Mouse (Mus musculus) lung, embryonic 15.5 days (tissue): ENCODE results near the gene Npw. TPM values are rescaled to one million over a fixed set of nuclear protein-coding genes. Genes with fewer than 3 reads are reported as not detected.

Experiments
- ATAC-seq: fragments of 200-750 bp; cut with Nextera tagmentation; 2 replicates; pipeline ENCODE4 v1.8.0; 2017; ENCODE audit warnings: moderate number of reproducible peaks, borderline replicate concordance; ENCODE audit not compliant: low FRiP score, low TSS enrichment; ENCODE audit errors: extremely low read depth
- H3K27ac ChIP-seq: fragments of 300-500 bp; sonication (generic); 2 replicates; pipeline ENCODE4 v1.5.1; 2015; ENCODE audit warnings: moderate library complexity, mild to moderate bottlenecking, inconsistent platforms
- H3K27me3 ChIP-seq: fragments of 300-500 bp; sonication (generic); 2 replicates; pipeline ENCODE4 v1.6.1; 2015; ENCODE audit warnings: inconsistent platforms
- H3K36me3 ChIP-seq: fragments of 300-500 bp; sonication (generic); 2 replicates; pipeline ENCODE4 v1.6.1; 2015; ENCODE audit warnings: inconsistent platforms
- H3K4me1 ChIP-seq: fragments of 300-500 bp; sonication (generic); 2 replicates; pipeline ENCODE4 v1.6.1; 2015; ENCODE audit warnings: inconsistent platforms
- H3K4me2 ChIP-seq: fragments of 300-500 bp; sonication (generic); 2 replicates; pipeline ENCODE4 v1.6.1; 2015; ENCODE audit warnings: inconsistent platforms, mild to moderate bottlenecking, moderate library complexity
- H3K4me3 ChIP-seq: fragments of 300-500 bp; sonication (generic); 2 replicates; pipeline ENCODE4 v1.5.1; 2015; ENCODE audit warnings: mild to moderate bottlenecking, inconsistent platforms
- H3K9ac ChIP-seq: fragments of 300-500 bp; sonication (generic); 2 replicates; pipeline ENCODE4 v1.6.1; 2015; ENCODE audit warnings: inconsistent platforms
- H3K9me3 ChIP-seq: fragments of 300-500 bp; sonication (generic); 2 replicates; pipeline ENCODE4 v1.6.1; 2016; ENCODE audit warnings: inconsistent platforms
- WGBS: fragments of 180-500 bp; shearing (Covaris S2); methylation state at CpG from one replicate; pipeline ENCODE4 v1.1.7; 2015; 5-methylcytosine and 5-hydroxymethylcytosine counted together
- polyA plus RNA-seq: library from polyadenylated mRNA; unstranded; fragments of >200 nt; fragmentation: Nextera tagmentation; extraction: Ambion mirVana; gene quantifications from 2 replicates; pipeline ENCODE4 v1.2.1, GENCODE M21; 2015

The Npw gene
- polyA plus RNA-seq, 1 experiment from 2014 or later: 2.1 TPM

- Histone ChIP-seq H3K27ac (peak overlapping the region; percentile 81), H3K4me3 (no peak overlapping the region), H3K27me3 (no peaks in the 10 kb centered on the region), H3K4me1 (peaks cover 29% of the 10 kb centered on the region), H3K9me3 (no peaks in the 10 kb centered on the region), H3K36me3 (peaks cover 23% of the 10 kb centered on the region; the same call in 1 of the 2 replicates), H3K9ac (no peak overlapping the region; the same call in 1 of the 2 replicates), H3K4me2 (no peak overlapping the region)
- peak; percentile 85 for ATAC-seq
- WGBS: 48% methylated on average over 9 of the region's 9 CpGs
Measured at GRCm38 (mm10) chr17:24638840-24639239, 19.4 kb downstream of the Npw start.

- Histone ChIP-seq H3K4me3 (no peak overlapping the region), H3K9ac (no peak overlapping the region), H3K36me3 (peaks cover 23% of the 10 kb centered on the region; the same call in 1 of the 2 replicates), H3K27ac (peak overlapping the region; percentile 64), H3K4me2 (no peak overlapping the region), H3K27me3 (no peaks in the 10 kb centered on the region), H3K9me3 (no peaks in the 10 kb centered on the region), H3K4me1 (peaks cover 29% of the 10 kb centered on the region)
- WGBS: 73% methylated on average over 4 of the region's 4 CpGs
- no peak for ATAC-seq
Measured at GRCm38 (mm10) chr17:24638214-24638613, 20.0 kb downstream of the Npw start.

- no peaks in the 10 kb centered on the region for H3K27me3 ChIP-seq
- peaks cover 36% of the 10 kb centered on the region for H3K4me1 ChIP-seq
- H3K9me3 ChIP-seq: no peaks in the 10 kb centered on the region
- peaks cover 20% of the 10 kb centered on the region; the same call in 1 of the 2 replicates for H3K36me3 ChIP-seq
- H3K9ac ChIP-seq: no peak overlapping the region
- 60% methylated on average over 5 of the region's 5 CpGs for WGBS
- H3K4me2 ChIP-seq: no peak overlapping the region
- no peak overlapping the region for H3K27ac ChIP-seq
- no peak overlapping the region for H3K4me3 ChIP-seq
- no peak for ATAC-seq
Measured at GRCm38 (mm10) chr17:24636781-24637481, 21.3 kb downstream of the Npw start.

GRCm38 (mm10) chr17:24635694-24636093 is 22.6 kb downstream of the Npw start:
- WGBS: 93% methylated on average over 5 of the region's 5 CpGs
- no peak for ATAC-seq
- H3K36me3 ChIP-seq: peaks cover 13% of the 10 kb centered on the region; the same call in 1 of the 2 replicates
- H3K4me3 ChIP-seq: no peak overlapping the region
- no peaks in the 10 kb centered on the region for H3K27me3 ChIP-seq
- no peaks in the 10 kb centered on the region for H3K9me3 ChIP-seq
- H3K9ac ChIP-seq: no peak overlapping the region
- no peak overlapping the region for H3K4me2 ChIP-seq
- H3K4me1 ChIP-seq: peaks cover 42% of the 10 kb centered on the region
- no peak overlapping the region for H3K27ac ChIP-seq

- Histone ChIP-seq H3K9me3 (no peaks in the 10 kb centered on the region), H3K9ac (no peak overlapping the region), H3K27me3 (no peaks in the 10 kb centered on the region), H3K27ac (no peak overlapping the region), H3K36me3 (peaks cover 7% of the 10 kb centered on the region; the same call in 1 of the 2 replicates), H3K4me3 (no peak overlapping the region), H3K4me1 (peaks cover 40% of the 10 kb centered on the region), H3K4me2 (no peak overlapping the region)
- 77% methylated on average over 4 of the region's 4 CpGs for WGBS
- ATAC-seq: no peak
Measured at GRCm38 (mm10) chr17:24635024-24635423, 23.2 kb downstream of the Npw start.

GRCm38 (mm10) chr17:24633831-24634230 is 24.4 kb downstream of the Npw start:
- Histone ChIP-seq H3K9me3 (no peaks in the 10 kb centered on the region), H3K4me2 (no peak overlapping the region), H3K4me3 (no peak overlapping the region), H3K36me3 (peaks cover 13% of the 10 kb centered on the region), H3K27ac (peak overlapping the region; percentile 96), H3K4me1 (peaks cover 32% of the 10 kb centered on the region), H3K27me3 (no peaks in the 10 kb centered on the region), H3K9ac (no peak overlapping the region)
- WGBS: 92% methylated on average over 11 of the region's 11 CpGs
- no peak for ATAC-seq

GRCm38 (mm10) chr17:24632813-24633449 is 25.3 kb downstream of the Npw start:
- Histone ChIP-seq H3K4me2 (peak overlapping the region; percentile 84), H3K4me3 (peak overlapping the region; percentile 64), H3K9ac (peak overlapping the region; percentile 59), H3K36me3 (peaks cover 16% of the 10 kb centered on the region), H3K27ac (peak overlapping the region; percentile 96), H3K9me3 (no peaks in the 10 kb centered on the region), H3K27me3 (no peaks in the 10 kb centered on the region), H3K4me1 (peaks cover 28% of the 10 kb centered on the region)
- WGBS: 7% methylated on average over 22 of the region's 22 CpGs
- ATAC-seq: peak; percentile 58

- WGBS: under 1% methylated on average over 51 of the region's 51 CpGs
- ATAC-seq: peak; percentile 86
Measured at GRCm38 (mm10) chr17:24632167-24632812, 26.0 kb downstream of the Npw start, which contains the start of the genes Tsc2 and Nthl1. Tsc2 (minus strand) TSS chr17:24632630. Nthl1 (plus strand) TSS chr17:24632680.

GRCm38 (mm10) chr17:24630072-24630471 is 28.2 kb downstream of the Npw start:
- Histone ChIP-seq H3K4me3 (no peak overlapping the region), H3K27me3 (no peaks in the 10 kb centered on the region), H3K4me1 (peaks cover 23% of the 10 kb centered on the region), H3K9me3 (no peaks in the 10 kb centered on the region), H3K9ac (no peak overlapping the region), H3K36me3 (peaks cover 38% of the 10 kb centered on the region), H3K4me2 (no peak overlapping the region), H3K27ac (no peak overlapping the region)
- WGBS: 88% methylated on average over 14 of the region's 14 CpGs
- no peak for ATAC-seq

More at GRCm38 (mm10) chr17:24632167-24632812, 26.0 kb downstream of the Npw start, which contains the start of the genes Tsc2 and Nthl1:
- Histone ChIP-seq H3K9ac (peak within 1 kb of the TSS; percentile 59), H3K27ac (peak within 1 kb of the TSS; percentile 96), H3K27me3 (no peaks in the 10 kb centered on the region), H3K4me3 (peak within 1 kb of the TSS; percentile 64), H3K36me3 (peaks cover 21% of the 10 kb centered on the region), H3K9me3 (no peaks in the 10 kb centered on the region), H3K4me1 (peaks cover 28% of the 10 kb centered on the region), H3K4me2 (peak within 1 kb of the TSS; percentile 84)

GRCm38 (mm10) chr17:24628646-24629045 is 29.6 kb downstream of the Npw start:
- H3K27me3 ChIP-seq: no peaks in the 10 kb centered on the region
- H3K9me3 ChIP-seq: no peaks in the 10 kb centered on the region
- ATAC-seq: no peak
- no peak overlapping the region for H3K4me3 ChIP-seq
- H3K27ac ChIP-seq: no peak overlapping the region
- peaks cover 17% of the 10 kb centered on the region for H3K4me1 ChIP-seq
- no peak overlapping the region for H3K4me2 ChIP-seq
- WGBS: 33% methylated on average over 5 of the region's 5 CpGs
- peaks cover 52% of the 10 kb centered on the region for H3K36me3 ChIP-seq
- H3K9ac ChIP-seq: no peak overlapping the region

GRCm38 (mm10) chr17:24625472-24625871 is 32.8 kb downstream of the Npw start:
- H3K4me1 ChIP-seq: no peaks in the 10 kb centered on the region
- no peaks in the 10 kb centered on the region for H3K27me3 ChIP-seq
- H3K27ac ChIP-seq: no peak overlapping the region
- no peak for ATAC-seq
- 88% methylated on average over 8 of the region's 8 CpGs for WGBS
- H3K4me3 ChIP-seq: no peak overlapping the region
- no peak overlapping the region for H3K9ac ChIP-seq
- H3K36me3 ChIP-seq: peaks cover 82% of the 10 kb centered on the region
- H3K9me3 ChIP-seq: no peaks in the 10 kb centered on the region
- H3K4me2 ChIP-seq: no peak overlapping the region
